Mouse (Mus musculus): ENCODE data around the gene Tmc6. TPM values are rescaled to one million over a fixed set of nuclear protein-coding genes. Genes with fewer than 3 reads are reported as not detected.

Tmc6 gene
- polyA plus RNA-seq, 1 experiment from 2014 or later: 19.0 TPM

DNA sequence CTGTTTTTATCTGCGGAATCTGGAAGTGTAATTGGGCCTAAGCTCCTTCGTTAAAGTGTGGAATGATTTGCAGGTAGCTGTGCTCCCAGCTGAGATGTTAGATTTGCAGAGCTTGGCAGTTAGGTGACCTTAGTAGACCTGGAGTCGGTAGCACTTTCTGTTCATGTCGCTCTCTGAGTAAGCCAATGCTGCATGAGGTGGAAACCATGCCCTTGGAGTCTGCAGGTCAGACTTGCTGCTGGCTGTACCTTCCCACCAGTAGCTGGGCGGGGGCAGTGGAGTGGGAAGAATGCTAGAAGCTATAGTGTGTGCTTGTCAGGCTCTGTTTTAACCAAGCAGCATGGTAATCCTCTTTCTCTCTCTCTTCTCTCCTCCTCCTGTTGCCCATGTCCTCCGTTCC, 40.9 kb downstream of the Tmc6 start:
- H3K4me1 ChIP-seq: peaks cover 5% of the 10 kb centered on the region; the same call in 1 of the 2 replicates
- no peak overlapping the region for H3K4me2 ChIP-seq (replicated peaks)
- no peaks in the 10 kb centered on the region for H3K27me3 ChIP-seq
- no peak for ATAC-seq (ENCODE audit: low FRiP score, low read depth)
- WGBS: 81% methylated on average over 6 of the region's 6 CpGs
- H3K27ac ChIP-seq: no peak overlapping the region
- H3K36me3 ChIP-seq: peaks cover 100% of the 10 kb centered on the region
- H3K9ac ChIP-seq: no peak overlapping the region
- no peak overlapping the region for H3K4me3 ChIP-seq
- H3K9me3 ChIP-seq: no peaks in the 10 kb centered on the region

DNA sequence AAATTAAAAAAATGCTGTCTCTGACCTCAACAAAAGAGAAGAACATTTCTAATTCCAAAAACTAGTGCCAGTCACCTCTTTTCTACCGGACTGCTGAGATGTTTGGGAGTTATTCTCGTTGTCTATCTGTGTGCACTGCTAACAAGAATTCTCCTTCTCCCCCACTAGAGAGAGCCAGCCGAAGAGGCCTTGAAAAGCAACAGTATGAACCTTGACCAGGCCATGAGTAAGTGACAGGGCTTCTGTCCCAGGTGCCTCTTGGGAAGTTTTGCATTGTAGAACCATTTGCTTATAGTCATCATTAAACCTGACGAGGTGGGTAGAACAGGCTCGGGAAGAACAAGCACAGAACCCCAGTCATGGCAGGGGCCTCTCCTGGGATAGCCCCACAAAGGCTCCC, 43.9 kb downstream of the Tmc6 start:
- Histone ChIP-seq H3K4me3 (no peak overlapping the region), H3K27me3 (no peaks in the 10 kb centered on the region), H3K9ac (no peak overlapping the region), H3K36me3 (peaks cover 94% of the 10 kb centered on the region), H3K27ac (no peak overlapping the region), H3K9me3 (no peaks in the 10 kb centered on the region), H3K4me1 (no peaks in the 10 kb centered on the region), H3K4me2 (replicated peaks) (no peak overlapping the region)
- no peak for ATAC-seq (ENCODE audit: low FRiP score, low read depth)
- 83% methylated on average over 5 of the region's 5 CpGs for WGBS

DNA sequence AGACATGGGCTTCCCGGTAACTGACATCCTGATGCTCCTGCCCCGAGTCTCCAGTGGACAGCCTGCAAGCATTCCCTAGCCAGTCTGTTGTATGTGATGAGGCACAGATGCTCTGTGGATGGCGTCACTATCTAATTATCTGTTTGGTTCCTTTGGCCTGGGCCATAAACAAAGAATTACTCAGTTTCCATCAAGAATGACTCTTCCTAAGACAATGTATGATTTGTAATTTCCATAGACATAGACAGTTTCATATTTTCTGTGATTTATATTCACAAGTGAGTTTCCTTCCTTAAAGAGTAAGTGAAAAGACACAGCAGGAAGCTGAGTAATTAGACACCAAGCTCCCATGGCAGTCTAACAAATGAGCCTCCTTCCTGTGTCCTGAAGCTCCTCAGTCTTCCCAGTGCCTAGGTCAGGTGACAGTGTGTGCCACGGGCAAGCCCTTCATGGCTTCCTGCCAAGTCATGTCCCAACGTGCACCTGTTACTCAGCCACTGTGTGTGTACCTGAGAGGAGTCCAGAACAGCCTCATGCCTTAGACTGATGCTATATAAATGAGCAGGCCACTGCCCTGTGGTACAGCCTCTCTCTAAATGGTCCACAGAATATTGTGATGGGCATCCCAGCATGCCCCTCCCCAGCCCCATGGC, 45.8 kb downstream of the Tmc6 start:
- H3K4me3 ChIP-seq: no peak overlapping the region
- H3K4me2 ChIP-seq (replicated peaks): no peak overlapping the region
- no peaks in the 10 kb centered on the region for H3K27me3 ChIP-seq
- H3K36me3 ChIP-seq: peaks cover 86% of the 10 kb centered on the region
- H3K4me1 ChIP-seq: no peaks in the 10 kb centered on the region
- 69% methylated on average over 5 of the region's 5 CpGs for whole genome bisulfite sequencing
- no peak overlapping the region for H3K27ac ChIP-seq
- ATAC-seq (ENCODE audit: low FRiP score, low read depth): no peak
- no peaks in the 10 kb centered on the region for H3K9me3 ChIP-seq
- H3K9ac ChIP-seq: no peak overlapping the region

DNA sequence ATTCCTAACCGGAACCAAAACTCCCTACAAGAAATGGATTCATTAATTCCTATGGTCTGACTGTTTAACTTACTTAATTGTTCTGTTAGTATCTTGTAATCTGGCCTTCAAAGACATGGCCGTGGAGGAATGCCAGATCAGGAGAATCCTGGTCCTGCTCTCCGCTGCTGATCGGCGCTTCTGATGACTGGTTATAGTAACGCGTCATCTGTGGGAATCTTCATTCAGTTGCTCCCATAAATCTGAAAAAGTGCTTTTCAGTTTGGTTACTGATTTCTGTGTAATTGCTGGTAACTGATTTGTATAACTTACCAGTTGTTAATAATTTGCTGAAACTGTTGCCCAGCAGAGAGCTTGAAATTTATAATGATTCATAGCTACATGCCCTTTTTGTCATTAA, 50.5 kb downstream of the Tmc6 start:
- peaks cover 39% of the 10 kb centered on the region for H3K36me3 ChIP-seq
- no peak overlapping the region for H3K4me2 ChIP-seq (replicated peaks)
- H3K4me1 ChIP-seq: peaks cover 26% of the 10 kb centered on the region
- H3K27ac ChIP-seq: no peak overlapping the region
- WGBS: 91% methylated on average over 7 of the region's 7 CpGs
- H3K4me3 ChIP-seq: no peak overlapping the region
- ATAC-seq (ENCODE audit: low FRiP score, low read depth): no peak
- H3K9me3 ChIP-seq: no peaks in the 10 kb centered on the region
- H3K9ac ChIP-seq: no peak overlapping the region
- no peaks in the 10 kb centered on the region for H3K27me3 ChIP-seq

DNA sequence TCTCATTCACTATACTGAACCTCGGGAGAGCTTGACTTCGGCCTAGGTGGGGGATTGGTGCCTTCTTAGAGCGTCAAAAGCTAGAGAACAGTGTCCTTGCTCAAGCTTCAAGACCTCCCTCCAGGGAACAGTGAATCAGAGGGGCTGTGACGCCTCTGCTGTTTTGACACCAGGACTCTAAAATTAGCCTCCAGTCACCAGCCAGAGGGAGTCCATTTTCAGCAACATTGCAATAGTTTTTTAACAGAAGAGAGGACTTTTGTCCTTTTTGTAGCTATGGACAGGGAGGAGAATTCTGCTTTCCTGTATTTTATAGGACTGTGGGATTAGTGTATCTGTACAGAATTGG, 51.5 kb downstream of the Tmc6 start:
- peaks cover 35% of the 10 kb centered on the region for H3K36me3 ChIP-seq
- H3K4me3 ChIP-seq: no peak overlapping the region
- peaks cover 26% of the 10 kb centered on the region for H3K4me1 ChIP-seq
- no peaks in the 10 kb centered on the region for H3K9me3 ChIP-seq
- no peak overlapping the region for H3K9ac ChIP-seq
- no peak overlapping the region for H3K4me2 ChIP-seq (replicated peaks)
- no peaks in the 10 kb centered on the region for H3K27me3 ChIP-seq
- no peak for ATAC-seq (ENCODE audit: low FRiP score, low read depth)
- peak overlapping the region; percentile 67 for H3K27ac ChIP-seq
- WGBS: 70% methylated on average over 4 of the region's 4 CpGs

DNA sequence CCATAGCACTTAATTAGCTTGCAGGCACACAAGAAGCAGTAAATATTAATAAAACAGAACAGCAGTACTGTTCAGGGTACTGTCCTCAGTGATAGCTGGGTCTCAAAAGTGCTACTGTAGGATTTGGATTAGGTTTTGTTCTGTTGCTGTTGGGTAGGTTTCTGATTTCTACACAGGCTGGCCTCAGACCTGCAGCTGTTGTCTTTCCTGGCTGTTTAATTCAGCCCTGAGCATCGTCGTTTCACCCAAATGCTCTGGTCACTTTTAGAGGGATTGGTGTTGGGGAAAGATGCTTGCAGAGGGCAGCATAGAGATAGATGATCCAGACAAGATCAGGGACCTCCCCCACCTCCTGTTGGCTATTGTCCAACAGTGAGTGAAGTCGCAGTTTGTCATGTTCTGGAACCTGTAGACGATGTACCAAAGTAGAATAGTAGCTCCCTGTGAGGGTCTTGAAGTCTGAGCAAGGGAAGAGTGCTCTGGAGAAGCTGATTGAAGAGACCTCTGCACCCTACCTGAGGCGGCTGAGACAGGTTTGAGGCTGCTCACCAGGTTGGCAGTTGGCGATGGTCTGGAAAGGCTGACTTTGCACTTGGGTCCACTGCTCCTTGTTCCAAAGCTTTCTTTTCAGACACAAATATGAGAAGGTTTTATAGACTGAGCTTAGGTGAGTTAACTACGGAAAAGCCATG, 52.1 kb downstream of the Tmc6 start:
- Histone ChIP-seq H3K4me2 (replicated peaks) (no peak overlapping the region), H3K9ac (0 out of 2 replicates have a peak overlapping the region, but pooled peaks have one; percentile 5), H3K9me3 (no peaks in the 10 kb centered on the region), H3K27me3 (no peaks in the 10 kb centered on the region), H3K4me1 (peaks cover 26% of the 10 kb centered on the region), H3K27ac (peak overlapping the region; percentile 67), H3K4me3 (no peak overlapping the region), H3K36me3 (peaks cover 35% of the 10 kb centered on the region)
- no peak for ATAC-seq (ENCODE audit: low FRiP score, low read depth)
- 75% methylated on average over 7 of the region's 7 CpGs for WGBS

DNA sequence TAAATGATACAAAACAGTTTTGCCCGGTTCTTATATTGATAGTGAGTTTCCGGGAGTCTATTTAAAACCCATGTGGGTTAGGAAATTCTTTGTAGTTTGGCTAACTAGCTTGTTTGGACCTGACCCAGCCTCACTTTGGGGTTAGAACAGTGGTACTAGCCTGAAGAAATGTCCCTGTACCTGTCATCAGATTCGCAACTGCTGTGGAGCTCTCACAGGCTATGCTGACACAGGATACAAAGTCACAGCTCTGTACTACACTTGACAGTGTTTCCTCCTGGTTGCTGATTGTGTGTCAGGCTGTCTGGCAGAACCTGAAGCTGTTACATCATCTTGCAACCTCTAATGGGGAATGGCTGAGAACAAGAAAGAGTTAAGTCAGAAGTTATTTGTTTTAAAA, 52.7 kb downstream of the Tmc6 start:
- no peak for ATAC-seq (ENCODE audit: low FRiP score, low read depth)
- Histone ChIP-seq H3K4me1 (peaks cover 26% of the 10 kb centered on the region), H3K9me3 (no peaks in the 10 kb centered on the region), H3K4me2 (replicated peaks) (no peak overlapping the region), H3K4me3 (no peak overlapping the region), H3K9ac (0 out of 2 replicates have a peak overlapping the region, but pooled peaks have one; percentile 5), H3K27ac (peak overlapping the region; percentile 7; the same call in 1 of the 2 replicates), H3K27me3 (no peaks in the 10 kb centered on the region), H3K36me3 (peaks cover 37% of the 10 kb centered on the region)
- WGBS: 80% methylated on average over 3 of the region's 3 CpGs

DNA sequence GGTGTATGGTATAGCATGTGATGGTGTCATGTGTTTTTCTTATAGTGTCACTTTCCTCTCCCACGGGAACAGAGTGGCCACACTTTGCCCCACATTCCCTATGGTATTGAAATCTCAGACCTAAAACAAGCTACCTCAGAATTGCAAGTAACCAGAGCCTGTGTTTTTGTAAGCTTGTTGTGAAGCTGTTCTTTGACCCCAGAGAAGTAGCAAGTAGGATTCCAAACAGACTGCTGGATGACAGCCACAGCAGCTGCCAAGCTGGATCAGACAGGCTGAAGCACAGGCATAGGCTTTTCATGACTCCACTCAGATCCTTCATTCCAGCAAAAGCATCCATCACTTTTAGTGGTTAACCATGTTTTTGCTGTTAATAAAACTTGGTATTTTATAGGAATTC, 53.2 kb downstream of the Tmc6 start:
- H3K36me3 ChIP-seq: peaks cover 40% of the 10 kb centered on the region
- ATAC-seq (ENCODE audit: low FRiP score, low read depth): peak; percentile 66; the same call in 1 of the 2 replicates
- H3K4me1 ChIP-seq: peaks cover 26% of the 10 kb centered on the region
- peak overlapping the region; percentile 48 for H3K27ac ChIP-seq
- no peaks in the 10 kb centered on the region for H3K27me3 ChIP-seq
- no peaks in the 10 kb centered on the region for H3K9me3 ChIP-seq
- H3K4me3 ChIP-seq: no peak overlapping the region
- no peak overlapping the region for H3K4me2 ChIP-seq (replicated peaks)
- 63% methylated on average over 1 of the region's 1 CpGs for WGBS
- H3K9ac ChIP-seq: no peak overlapping the region

DNA sequence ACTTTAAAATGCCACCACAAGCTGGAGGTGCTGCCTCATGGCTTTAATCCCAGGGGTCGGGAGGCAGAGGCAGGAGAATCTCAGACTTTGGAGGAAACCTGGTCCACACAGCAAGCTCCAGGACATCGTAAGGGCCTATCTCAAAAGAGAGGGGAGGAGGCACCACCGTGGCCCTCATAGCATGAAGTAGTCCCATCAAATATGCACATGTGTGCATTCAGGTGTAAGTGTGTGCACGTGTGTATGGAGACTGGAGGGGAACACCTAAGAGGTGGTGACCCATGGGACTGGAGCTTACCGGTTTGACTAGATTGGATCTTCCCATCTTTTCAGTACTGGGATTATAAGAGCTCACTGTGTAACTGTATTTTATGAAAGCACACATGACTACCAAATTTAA, 53.8 kb downstream of the Tmc6 start:
- Histone ChIP-seq H3K27ac (peak overlapping the region; percentile 48), H3K27me3 (no peaks in the 10 kb centered on the region), H3K4me3 (no peak overlapping the region), H3K36me3 (peaks cover 40% of the 10 kb centered on the region), H3K4me1 (peaks cover 26% of the 10 kb centered on the region), H3K9ac (no peak overlapping the region), H3K9me3 (no peaks in the 10 kb centered on the region), H3K4me2 (replicated peaks) (no peak overlapping the region)
- WGBS: 85% methylated on average over 5 of the region's 5 CpGs
- ATAC-seq (ENCODE audit: low FRiP score, low read depth): no peak

DNA sequence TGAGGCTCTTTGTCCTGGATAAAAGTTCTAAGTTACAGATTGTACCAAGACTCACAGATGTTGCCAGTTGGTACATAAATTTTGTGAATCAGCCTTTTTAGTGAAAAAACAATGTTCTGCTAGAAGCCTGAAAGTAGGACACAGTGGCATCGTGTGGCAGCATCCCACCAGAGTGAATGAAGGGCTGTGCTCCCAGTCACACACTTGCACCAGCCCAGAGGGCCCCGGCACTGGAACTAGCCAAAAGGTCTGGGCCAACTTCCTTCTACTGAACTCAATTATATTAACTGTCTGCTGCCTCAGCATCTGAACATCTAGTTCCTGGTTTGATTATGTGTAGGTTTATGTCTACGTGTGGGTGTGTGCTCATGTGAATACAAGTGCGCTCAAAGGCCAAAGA, 55.0 kb downstream of the Tmc6 start:
- Histone ChIP-seq H3K4me1 (peaks cover 26% of the 10 kb centered on the region), H3K27me3 (no peaks in the 10 kb centered on the region)
- WGBS: 91% methylated on average over 4 of the region's 4 CpGs

DNA sequence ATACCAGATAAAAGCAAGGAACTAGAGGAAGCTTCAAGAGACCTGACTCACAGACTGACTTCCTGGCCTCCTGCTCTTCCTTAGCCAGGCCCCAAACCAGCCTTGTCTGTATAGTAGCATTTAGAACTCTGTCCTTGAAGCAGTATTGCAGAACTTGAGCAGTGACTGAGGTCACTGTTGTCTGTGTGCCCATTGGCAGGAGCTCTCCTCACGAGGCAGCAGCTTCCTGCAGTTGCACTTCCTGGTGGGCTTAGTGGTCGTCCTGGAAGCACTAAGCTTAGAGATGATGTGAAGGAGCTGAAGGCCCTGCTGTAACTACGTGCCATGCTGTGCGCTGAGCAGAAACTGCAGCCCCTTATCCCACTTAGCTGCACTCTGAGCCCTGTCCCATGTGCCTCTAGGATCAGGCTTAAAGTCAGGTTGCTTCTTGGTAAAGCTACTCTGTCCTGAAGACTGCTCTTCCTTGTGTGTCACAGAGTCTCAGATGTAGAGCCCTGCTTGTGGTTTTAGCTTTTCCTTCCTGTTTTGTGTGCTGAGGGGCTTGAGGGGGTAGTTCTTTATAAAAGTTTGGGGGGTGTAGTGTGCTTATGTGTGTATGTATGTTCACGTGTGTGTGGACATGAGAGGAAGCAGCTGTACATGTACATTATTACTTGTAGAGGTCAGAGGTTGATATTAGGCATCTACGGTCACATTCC, 57.2 kb downstream of the Tmc6 start:
- Histone ChIP-seq H3K9me3 (no peaks in the 10 kb centered on the region), H3K4me2 (replicated peaks) (no peak overlapping the region), H3K9ac (no peak overlapping the region), H3K36me3 (peaks cover 62% of the 10 kb centered on the region), H3K27ac (no peak overlapping the region), H3K27me3 (no peaks in the 10 kb centered on the region), H3K4me3 (no peak overlapping the region), H3K4me1 (peaks cover 17% of the 10 kb centered on the region)
- WGBS: 82% methylated on average over 6 of the region's 6 CpGs
- ATAC-seq (ENCODE audit: low FRiP score, low read depth): no peak

More for the DNA sequence above, 55.0 kb downstream of the Tmc6 start:
- Histone ChIP-seq H3K9me3 (no peaks in the 10 kb centered on the region), H3K4me2 (replicated peaks) (no peak overlapping the region), H3K36me3 (peaks cover 41% of the 10 kb centered on the region), H3K27ac (no peak overlapping the region), H3K9ac (no peak overlapping the region), H3K4me3 (no peak overlapping the region)
- ATAC-seq (ENCODE audit: low FRiP score, low read depth): no peak

DNA sequence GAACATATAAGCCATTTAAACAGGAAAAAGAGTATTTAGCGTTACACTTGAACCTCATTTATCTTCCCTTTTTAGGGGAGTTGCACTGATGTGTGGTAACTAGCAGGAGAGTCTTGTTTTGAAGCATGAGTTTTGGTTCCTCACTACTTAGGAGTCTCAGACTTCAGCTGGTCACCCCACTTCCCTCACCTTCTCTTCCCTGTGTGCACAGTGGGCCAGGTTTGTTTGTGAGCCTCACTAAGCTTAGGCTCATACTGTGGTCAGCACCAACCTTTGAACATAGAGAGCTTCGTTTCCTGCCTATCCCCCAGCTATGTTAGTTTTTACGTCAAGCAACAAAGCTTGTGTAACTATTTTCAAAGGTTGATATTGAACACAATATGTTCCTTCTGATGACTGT, 63.2 kb downstream of the Tmc6 start:
- H3K27me3 ChIP-seq: no peaks in the 10 kb centered on the region
- H3K36me3 ChIP-seq: peaks cover 95% of the 10 kb centered on the region
- H3K9ac ChIP-seq: no peak overlapping the region
- H3K9me3 ChIP-seq: no peaks in the 10 kb centered on the region
- H3K4me2 ChIP-seq (replicated peaks): no peak overlapping the region
- H3K4me1 ChIP-seq: no peaks in the 10 kb centered on the region
- WGBS: 92% methylated on average over 3 of the region's 3 CpGs
- H3K27ac ChIP-seq: no peak overlapping the region
- ATAC-seq (ENCODE audit: low FRiP score, low read depth): no peak
- H3K4me3 ChIP-seq: no peak overlapping the region

Data from limb, embryonic 13.5 days (tissue).